Mouse (Mus musculus) WW6 (cell line): Measurements from ENCODE around the gene Srek1.

Experiments
- DNase-seq: peaks from one replicate; pipeline ENCODE4 v3.0.0-alpha.2; 2013; ENCODE audit warnings: low read depth, low spot score

The Srek1 gene

GRCm38 (mm10) chr13:103726872-103727271 is 47.5 kb downstream of the Srek1 start:
- no peak for DNase-seq

DNA sequence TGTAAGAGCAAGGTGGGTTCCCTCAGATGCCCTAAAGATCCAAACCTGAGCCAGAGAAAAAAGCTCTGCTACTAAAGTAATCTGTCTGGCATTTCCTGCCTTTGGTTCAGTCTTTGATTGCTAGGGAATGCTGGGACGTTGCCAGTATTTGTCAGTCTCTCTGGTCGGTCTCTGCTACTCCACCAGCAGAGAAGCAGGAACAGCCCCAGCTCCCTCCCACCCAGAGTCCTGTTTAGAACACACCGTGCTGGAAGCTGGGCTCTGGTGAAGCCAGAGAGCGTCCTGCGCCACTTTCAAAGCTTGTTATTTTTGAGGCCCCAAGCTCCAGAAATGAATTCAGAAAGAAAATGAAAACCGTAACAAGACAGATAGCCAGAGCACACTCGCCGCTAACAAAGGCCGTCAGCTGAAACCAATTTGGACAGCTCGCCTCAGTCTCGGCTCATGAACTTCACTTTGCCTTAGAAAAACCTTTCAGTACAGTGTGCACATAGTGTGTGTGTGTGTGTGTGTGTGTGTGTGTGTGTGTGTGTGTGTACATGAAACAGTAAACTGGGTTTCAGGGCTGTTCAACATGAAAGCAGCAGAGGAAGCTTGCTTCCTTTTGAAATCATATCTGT is 62.9 kb downstream of the Srek1 start:
- DNase-seq: no peak

DNA sequence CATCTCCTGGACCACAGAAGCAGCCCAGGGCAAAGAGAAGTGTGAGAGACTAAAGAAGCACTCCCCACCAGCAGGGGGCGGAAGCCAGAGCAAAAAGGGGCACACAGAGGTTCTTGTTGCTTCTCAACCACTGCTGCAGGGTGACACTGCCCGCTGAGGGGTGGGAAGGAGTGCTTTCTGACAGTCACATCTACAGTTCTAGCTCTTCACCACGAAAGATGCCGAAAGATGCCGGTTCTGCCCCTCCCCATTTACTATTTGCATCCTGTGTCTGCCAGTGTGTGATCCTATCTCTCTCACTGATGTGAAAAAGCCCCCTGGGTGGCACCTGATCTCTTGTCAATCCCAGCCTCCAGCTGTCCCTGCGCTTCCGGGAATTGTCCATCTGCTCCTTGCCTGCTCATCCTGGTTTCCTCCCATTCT is 64.0 kb downstream of the Srek1 start:
- DNase-seq: no peak

- no peak for DNase-seq
Measured at GRCm38 (mm10) chr13:103705436-103705978, 68.9 kb downstream of the Srek1 start.

DNA sequence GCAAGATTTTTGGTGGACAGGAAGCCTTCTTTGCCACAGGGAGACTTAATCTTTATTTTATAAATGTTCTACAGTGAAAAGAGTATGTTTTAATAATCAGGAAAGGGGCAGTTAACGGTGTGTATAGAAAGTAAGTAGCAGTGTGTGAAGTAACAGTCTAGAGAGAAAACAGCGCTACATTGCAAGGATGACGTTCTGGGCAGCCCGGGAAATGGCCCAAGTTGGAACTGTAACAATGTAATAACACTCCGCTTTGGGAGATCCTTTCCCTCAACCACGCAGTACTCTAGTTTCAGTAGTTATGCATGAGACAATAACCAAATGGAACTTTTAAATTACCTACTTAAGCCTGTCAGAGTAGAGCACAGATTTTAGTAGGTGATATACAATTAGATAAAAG is 70.6 kb downstream of the Srek1 start:
- no peak for DNase-seq

DNA sequence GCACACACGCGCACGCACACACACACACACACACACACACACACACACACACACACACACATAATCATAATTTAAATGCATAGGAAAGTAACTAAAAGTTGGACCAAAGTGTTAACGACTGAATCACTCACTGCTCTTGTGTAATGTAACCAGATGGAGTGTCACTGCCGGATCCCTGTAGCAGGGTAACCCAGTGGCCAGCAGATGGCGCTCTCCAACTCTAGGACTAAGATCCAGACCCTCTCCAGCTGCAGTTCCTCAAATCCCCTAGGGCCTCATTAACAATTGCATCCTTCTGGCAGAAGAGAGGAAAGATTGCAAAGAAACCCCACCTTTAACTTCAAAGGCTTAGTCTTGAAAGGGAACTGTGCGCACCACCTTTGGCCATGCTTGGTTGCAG is 71.0 kb downstream of the Srek1 start:
- peak; percentile 72 for DNase-seq

DNA sequence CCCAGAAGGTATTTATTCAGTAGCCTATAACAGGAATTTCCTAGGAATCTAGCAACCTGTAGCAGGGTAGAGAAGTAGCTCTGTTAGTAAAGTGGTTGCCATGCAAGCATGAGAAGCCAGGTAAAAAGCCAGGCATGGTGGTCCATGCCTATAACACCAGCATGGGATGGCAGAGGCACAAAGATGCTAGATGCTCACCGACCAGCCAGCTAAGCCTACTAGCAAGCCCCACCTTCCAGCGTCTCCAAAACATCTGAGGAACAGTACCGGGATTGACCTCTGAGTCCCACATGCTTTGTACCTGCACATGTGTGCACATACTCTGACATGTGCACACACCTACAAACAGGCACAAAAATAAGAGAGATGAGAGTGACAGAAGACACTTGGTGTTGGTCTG is 72.1 kb downstream of the Srek1 start:
- no peak for DNase-seq

DNA sequence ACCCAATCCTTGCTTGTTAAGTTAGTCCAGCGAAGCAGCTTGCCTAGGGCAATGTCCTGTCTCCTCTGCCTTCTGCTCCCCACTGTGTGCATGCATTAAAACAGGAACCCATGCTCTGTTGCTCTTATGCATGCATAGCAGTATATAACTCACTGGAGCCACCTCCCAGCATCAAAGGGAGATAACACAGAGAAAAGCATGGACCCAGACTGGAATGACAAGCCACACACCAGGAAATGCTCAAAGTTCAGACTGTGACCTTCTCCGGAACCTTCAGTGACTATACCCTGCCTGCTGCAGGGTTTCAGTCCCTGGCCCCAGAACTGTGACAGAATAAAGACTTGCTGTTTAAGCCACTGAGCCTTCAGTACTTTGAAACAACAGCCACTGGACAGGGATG is 73.7 kb downstream of the Srek1 start:
- no peak for DNase-seq

DNA sequence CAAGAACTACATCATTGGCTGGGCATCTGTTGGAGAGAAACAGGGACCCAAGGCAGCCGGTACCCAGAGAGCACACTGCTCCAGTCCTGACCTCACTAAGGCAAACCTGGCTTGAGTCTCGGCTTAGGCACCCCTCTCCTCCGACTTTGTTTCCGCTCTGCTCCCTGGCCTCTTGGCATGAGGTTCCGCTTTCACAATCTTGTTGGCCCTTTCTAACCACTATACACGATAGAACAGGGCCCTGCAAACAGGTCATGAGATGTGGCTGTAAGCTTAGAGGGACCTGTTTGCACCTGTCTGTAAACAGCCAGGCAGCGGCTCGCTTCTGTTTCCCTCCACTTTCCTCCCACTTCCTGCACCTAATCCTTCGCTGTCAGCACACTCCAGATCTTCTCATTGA is 76.4 kb downstream of the Srek1 start:
- DNase-seq: no peak

GRCm38 (mm10) chr13:103696164-103696563 is 78.2 kb downstream of the Srek1 start:
- DNase-seq: no peak

DNA sequence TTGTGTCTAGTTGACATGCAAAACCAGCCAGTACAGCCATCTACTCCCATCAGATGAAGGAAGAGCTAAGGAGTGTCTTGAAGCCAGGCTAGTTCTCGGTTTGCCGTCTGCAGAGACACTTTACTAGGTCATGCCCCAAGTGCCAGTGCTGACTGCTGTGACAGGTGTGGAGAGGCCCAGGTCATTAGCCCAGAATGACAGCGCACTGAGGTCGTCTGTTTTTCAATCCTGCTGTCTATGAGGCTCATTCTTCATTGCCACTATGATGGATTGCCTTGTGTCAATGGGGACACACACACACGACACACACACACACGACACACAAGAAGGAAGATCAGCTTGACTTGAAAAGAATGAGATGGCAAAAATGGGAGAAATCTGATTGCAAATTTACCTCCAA is 79.0 kb downstream of the Srek1 start:
- no peak for DNase-seq
